Mouse (Mus musculus) C2C12 (cell line): ENCODE data around the gene Ttc9.

Source experiments
- CTCF ChIP-seq: IDR thresholded peaks from one replicate; pipeline ENCODE4 v1.5.1; 2011; ENCODE audit not compliant: control insufficient read depth, insufficient read depth, insufficient read length
- USF1 ChIP-seq: IDR thresholded peaks from one replicate; pipeline ENCODE4 v1.6.1; 2011; ENCODE audit warnings: low read depth, mild to moderate bottlenecking, control low read depth, moderate library complexity

GRCm38 (mm10) chr12:81628091-81628490 is 3.0 kb upstream of the Ttc9 start:
- TF ChIP-seq CTCF (no peak), USF1 (no peak)
